Mouse (Mus musculus): ENCODE results near the gene Hpd.
A peak's percentile ranks its signal among the peaks of the same experiment; 100 is the strongest.
"Not testable (repeated sequence)": the region's sequence is repeated elsewhere in the genome, so short reads cannot be mapped to it uniquely, and the experiment has no call there.

The Hpd gene

GRCm38 (mm10) chr5:123182651-123183050 is at the start of gene Hpd:
Hpd (minus strand) TSS chr5:123182727.
- DNase-seq (ENCODE audit: low spot score) = no peak

- no peak for DNase-seq (ENCODE audit: low spot score)
These were observed 49.7 kb upstream of the Hpd start for GRCm38 (mm10) chr5:123232180-123232579.

- DNase-seq (ENCODE audit: low spot score) = no peak
These were observed 46.8 kb upstream of the Hpd start for GRCm38 (mm10) chr5:123229296-123229695.

- DNase-seq (ENCODE audit: low spot score) = no peak
These were observed 46.0 kb upstream of the Hpd start for GRCm38 (mm10) chr5:123228524-123228922.

- DNase-seq (ENCODE audit: low spot score) = peak; percentile 97
These were observed 45.4 kb upstream of the Hpd start for GRCm38 (mm10) chr5:123227762-123228523.

GRCm38 (mm10) chr5:123226851-123227250 is 44.3 kb upstream of the Hpd start:
- no peak for DNase-seq (ENCODE audit: low spot score)

GRCm38 (mm10) chr5:123223861-123224260 is 41.3 kb upstream of the Hpd start:
- not testable (repeated sequence) for DNase-seq (ENCODE audit: low spot score)

GRCm38 (mm10) chr5:123223051-123223410 is 40.5 kb upstream of the Hpd start:
- DNase-seq (ENCODE audit: low spot score) = no peak

- not testable (repeated sequence) for DNase-seq (ENCODE audit: low spot score)
These were observed 40.0 kb upstream of the Hpd start for GRCm38 (mm10) chr5:123222346-123223050.

GRCm38 (mm10) chr5:123203591-123203990 is 21.1 kb upstream of the Hpd start:
- not testable (repeated sequence) for DNase-seq (ENCODE audit: low spot score)

GRCm38 (mm10) chr5:123202771-123203170 is 20.2 kb upstream of the Hpd start:
- DNase-seq (ENCODE audit: low spot score) = not testable (repeated sequence)

- no peak for DNase-seq (ENCODE audit: low spot score)
These were observed 19.5 kb upstream of the Hpd start for GRCm38 (mm10) chr5:123201987-123202386.

GRCm38 (mm10) chr5:123201523-123201892 is 19.0 kb upstream of the Hpd start:
- DNase-seq (ENCODE audit: low spot score) = no peak

GRCm38 (mm10) chr5:123200816-123201522 is 18.4 kb upstream of the Hpd start:
- not testable (repeated sequence) for DNase-seq (ENCODE audit: low spot score)

- DNase-seq (ENCODE audit: low spot score) = no peak
These were observed 16.0 kb upstream of the Hpd start for GRCm38 (mm10) chr5:123198523-123198922.

- DNase-seq (ENCODE audit: low spot score) = no peak
These were observed 14.2 kb upstream of the Hpd start for GRCm38 (mm10) chr5:123196746-123197145.

- DNase-seq (ENCODE audit: low spot score) = no peak
These were observed 13.0 kb upstream of the Hpd start for GRCm38 (mm10) chr5:123195500-123196000.

GRCm38 (mm10) chr5:123194856-123195255 is 12.3 kb upstream of the Hpd start:
- DNase-seq (ENCODE audit: low spot score) = no peak

- DNase-seq (ENCODE audit: low spot score) = no peak
These were observed 10.9 kb upstream of the Hpd start for GRCm38 (mm10) chr5:123193436-123193835.

GRCm38 (mm10) chr5:123192606-123193150 is 10.2 kb upstream of the Hpd start:
- DNase-seq (ENCODE audit: low spot score) = no peak

GRCm38 (mm10) chr5:123191427-123191826 is 8.9 kb upstream of the Hpd start:
- DNase-seq (ENCODE audit: low spot score) = no peak

GRCm38 (mm10) chr5:123190912-123191311 is 8.4 kb upstream of the Hpd start:
- DNase-seq (ENCODE audit: low spot score) = no peak

Data from urinary bladder, postnatal 14 days (tissue).